Comparison of ENCODE assay signal across 9 mouse cellular contexts in the genomic region with DNA sequence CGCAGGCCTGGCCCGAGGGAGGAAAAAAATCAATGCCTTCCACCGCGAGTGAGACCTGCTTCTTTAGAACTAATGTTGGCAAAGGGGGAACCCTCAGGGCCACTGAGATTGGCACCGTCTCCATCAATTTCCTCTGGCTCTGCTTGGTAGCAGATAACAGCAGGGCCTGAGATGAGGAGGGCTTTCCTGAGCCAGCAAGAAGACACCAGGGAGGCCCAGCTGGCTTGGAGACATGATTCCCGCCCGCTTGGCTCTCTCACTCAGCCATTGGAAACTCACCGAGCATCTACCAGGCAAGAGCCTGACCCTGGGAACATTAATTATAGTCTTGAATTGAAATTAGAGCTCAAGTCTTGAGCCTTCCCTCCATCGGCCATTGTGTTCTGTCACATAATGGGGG. TPM values are rescaled to one million over a fixed set of nuclear protein-coding genes. Genes with fewer than 3 reads are reported as not detected.
DNase-seq lines count a peak whose midpoint lies in the region; ATAC-seq lines count a peak whose summit lies in the region.
"Had no signal": no experiment of that assay in that cellular context is flagged by ENCODE, and none has a peak within 500 bp of the region (broad histone marks: within the 10 kb centered on the region; RNA-seq: fewer than 3 reads in every experiment).

No protein-coding gene starts in this region.

- no peak for ATAC-seq in cerebellum, adult (ENCODE audit: insufficient number of reproducible peaks, low FRiP score, low TSS enrichment)
- no peak for ATAC-seq in neural tube, embryonic 13.5 days (ENCODE audit: low read depth)
- no peak for ATAC-seq in heart, embryonic 15.5 days (replicated peaks; ENCODE audit: insufficient number of reproducible peaks, insufficient read depth, low FRiP score, low read depth)
- 0 out of 2 replicates have a peak, but pooled peaks have one; percentile 20 for ATAC-seq in midbrain, embryonic 14.5 days (ENCODE audit: low FRiP score, low TSS enrichment)

- no peaks in the 10 kb centered on the region for H3K36me3 ChIP-seq in neural tube, embryonic 13.5 days
- no peaks in the 10 kb centered on the region for H3K36me3 ChIP-seq in heart, embryonic 15.5 days
- no peaks in the 10 kb centered on the region for H3K36me3 ChIP-seq in midbrain, embryonic 14.5 days (ENCODE audit: control insufficient read depth, insufficient read depth, low read length)

- H3K9me3 ChIP-seq in neural tube, embryonic 13.5 days = no peaks in the 10 kb centered on the region
- H3K9me3 ChIP-seq in heart, embryonic 15.5 days (replicated peaks) = no peaks in the 10 kb centered on the region
- H3K9me3 ChIP-seq in midbrain, embryonic 14.5 days (ENCODE audit: control insufficient read depth, low read length) = no peaks in the 10 kb centered on the region

- no peak overlapping the region for H3K4me2 ChIP-seq in neural tube, embryonic 13.5 days
- no peak overlapping the region for H3K4me2 ChIP-seq in heart, embryonic 15.5 days
- H3K4me2 ChIP-seq in midbrain, embryonic 14.5 days (ENCODE audit: low read length) = no peak overlapping the region

- 41% methylated on average over 9 of the region's 9 CpGs for WGBS in neural tube, embryonic 13.5 days
- WGBS in heart, embryonic 15.5 days = 64% methylated on average over 9 of the region's 9 CpGs
- 51% methylated on average over 9 of the region's 9 CpGs for WGBS in midbrain, embryonic 14.5 days

- no peaks in the 10 kb centered on the region for H3K27me3 ChIP-seq in neural tube, embryonic 13.5 days
- H3K27me3 ChIP-seq in heart, embryonic 15.5 days = no peaks in the 10 kb centered on the region
- H3K27me3 ChIP-seq in midbrain, embryonic 14.5 days (ENCODE audit: control insufficient read depth, insufficient read depth, low read length) = no peaks in the 10 kb centered on the region

- H3K9ac ChIP-seq in neural tube, embryonic 13.5 days = no peak overlapping the region
- H3K9ac ChIP-seq in heart, embryonic 15.5 days = no peak overlapping the region
- no peak overlapping the region for H3K9ac ChIP-seq in midbrain, embryonic 14.5 days (replicated peaks; ENCODE audit: low read length)

- peak; percentile 31 to 44 for DNase-seq in cerebellum, postnatal 25 days
- no peak for DNase-seq in neural tube, embryonic 10.5 days (ENCODE audit: extremely low spot score, low spot score)
- no peak for DNase-seq in midbrain, embryonic 14.5 days
- DNase-seq in frontal cortex, postnatal 25 days (ENCODE audit: low spot score in 2 of 2) = no peak
- DNase-seq in lung, postnatal 25 days (ENCODE audit: low spot score) = no peak
- DNase-seq: kidney, postnatal 10 days had no signal

- peak overlapping the region; percentile 28; the same call in 1 of the 2 replicates for H3K27ac ChIP-seq in neural tube, embryonic 13.5 days (replicated peaks)
- H3K27ac ChIP-seq in heart, embryonic 15.5 days = 0 out of 2 replicates have a peak overlapping the region, but pooled peaks have one; percentile 1
- H3K27ac ChIP-seq in midbrain, embryonic 14.5 days (replicated peaks; ENCODE audit: low read depth, low read length) = 0 out of 2 replicates have a peak overlapping the region, but pooled peaks have one; percentile 2

- no peak overlapping the region for H3K4me3 ChIP-seq in neural tube, embryonic 13.5 days
- H3K4me3 ChIP-seq in heart, embryonic 15.5 days = no peak overlapping the region
- H3K4me3 ChIP-seq in midbrain, embryonic 14.5 days (replicated peaks; ENCODE audit: low read depth, low read length) = no peak overlapping the region

- H3K4me1 ChIP-seq in neural tube, embryonic 13.5 days (replicated peaks) = peaks cover 6% of the 10 kb centered on the region
- H3K4me1 ChIP-seq in heart, embryonic 15.5 days (replicated peaks) = no peaks in the 10 kb centered on the region
- H3K4me1 ChIP-seq in midbrain, embryonic 14.5 days (ENCODE audit: control insufficient read depth, insufficient read depth, low read length) = peaks cover 6% of the 10 kb centered on the region; the same call in 1 of the 2 replicates

RNA-seq across cellular contexts. Expression of gene Rnd3, which starts 48.9 kb away (rescaled TPM):
- polyA plus RNA-seq in neural tube, embryonic 13.5 days (2015; fragmentation: Nextera tagmentation; extraction: Ambion mirVana) = 158 and 171 TPM in 2 replicates
- 27.2 and 31.2 TPM in 2 replicates for polyA plus RNA-seq in heart, embryonic 15.5 days (2015; fragmentation: Nextera tagmentation; extraction: Ambion mirVana)
- 210 and 322 TPM in 2 replicates for polyA plus RNA-seq in midbrain, embryonic 14.5 days (2014; fragmentation: Nextera tagmentation; extraction: Ambion mirVana)

Comparison
In these comparisons a context has a peak if more than half of its experiments do, and no peak if none do; other contexts are left out.
1. DNase-seq: peak in cerebellum, postnatal 25 days (2 of 2); none in neural tube, embryonic 10.5 days (single experiment), midbrain, embryonic 14.5 days (single experiment), frontal cortex, postnatal 25 days (0 of 2) and lung, postnatal 25 days (single experiment).
2. Peak in every context shown above with its lines, with median percentiles within 50 percentile points of each other: H3K27ac ChIP-seq.